Mouse (Mus musculus): Measurements from ENCODE around the gene Ehmt2. TPM values are rescaled to one million over a fixed set of nuclear protein-coding genes. Genes with fewer than 3 reads are reported as not detected.
A peak's percentile ranks its signal among the peaks of the same experiment; 100 is the strongest.

Gene Ehmt2
- polyA plus RNA-seq, 1 experiment from 2014 or later, result 17.7 TPM

- Histone ChIP-seq H3K9me3 (replicated peaks) (no peaks in the 10 kb centered on the region), H3K27me3 (0 out of 2 replicates have a peak, but pooled peaks cover 6% of the 10 kb centered on the region), H3K27ac (no peak overlapping the region), H3K4me2 (no peak overlapping the region), H3K4me1 (replicated peaks) (peaks cover 4% of the 10 kb centered on the region), H3K9ac (no peak overlapping the region), H3K36me3 (no peaks in the 10 kb centered on the region), H3K4me3 (replicated peaks) (no peak overlapping the region)
- no peak for ATAC-seq (ENCODE audit: low read depth)
- no peak for DNase-seq
- 43% methylated on average over 7 of the region's 7 CpGs for WGBS (ENCODE audit: insufficient replicate concordance)
These were observed 32.3 kb upstream of the Ehmt2 start for GRCm38 (mm10) chr17:34865981-34866380.

- DNase-seq, result no peak
- no peak overlapping the region for H3K4me2 ChIP-seq
- no peaks in the 10 kb centered on the region for H3K36me3 ChIP-seq
- no peaks in the 10 kb centered on the region; the same call in 1 of the 2 replicates for H3K27me3 ChIP-seq
- no peaks in the 10 kb centered on the region for H3K9me3 ChIP-seq (replicated peaks)
- ATAC-seq (ENCODE audit: low read depth), result no peak
- no peak overlapping the region for H3K9ac ChIP-seq
- H3K4me1 ChIP-seq (replicated peaks), result no peaks in the 10 kb centered on the region; the same call in 1 of the 2 replicates
- no peak overlapping the region for H3K4me3 ChIP-seq (replicated peaks)
- no peak overlapping the region for H3K27ac ChIP-seq
- 70% methylated on average over 6 of the region's 6 CpGs for WGBS (ENCODE audit: insufficient replicate concordance)
These were observed 23.9 kb upstream of the Ehmt2 start for GRCm38 (mm10) chr17:34874321-34874720.

- H3K4me1 ChIP-seq (replicated peaks), result peaks cover 21% of the 10 kb centered on the region
- DNase-seq (no peak), ATAC-seq (ENCODE audit: low read depth) (no peak)
- no peaks in the 10 kb centered on the region for H3K36me3 ChIP-seq
- H3K27me3 ChIP-seq, result no peaks in the 10 kb centered on the region
- WGBS (ENCODE audit: insufficient replicate concordance), result 57% methylated on average over 11 of the region's 11 CpGs
- H3K9me3 ChIP-seq (replicated peaks), result no peaks in the 10 kb centered on the region
- no peak within 1 kb of the TSS for H3K4me3 ChIP-seq (replicated peaks)
- no peak within 1 kb of the TSS for H3K27ac ChIP-seq
- H3K9ac ChIP-seq, result no peak within 1 kb of the TSS
- no peak within 1 kb of the TSS for H3K4me2 ChIP-seq
These were observed 18.9 kb upstream of the Ehmt2 start, which contains the start of gene Zbtb12 for GRCm38 (mm10) chr17:34879336-34879879. TSS of gene Zbtb12 (plus strand) at chr17:34879483.

- Histone ChIP-seq H3K4me2 (peak overlapping the region; percentile 59), H3K4me3 (replicated peaks) (peak overlapping the region; percentile 44), H3K27me3 (no peaks in the 10 kb centered on the region), H3K9me3 (replicated peaks) (no peaks in the 10 kb centered on the region), H3K9ac (no peak overlapping the region), H3K36me3 (no peaks in the 10 kb centered on the region), H3K4me1 (replicated peaks) (peaks cover 37% of the 10 kb centered on the region), H3K27ac (no peak overlapping the region)
- no peak for DNase-seq
- ATAC-seq (ENCODE audit: low read depth), result no peak
These were observed 17.1 kb upstream of the Ehmt2 start for GRCm38 (mm10) chr17:34881166-34881565.

GRCm38 (mm10) chr17:34881683-34882310 is 16.5 kb upstream of the Ehmt2 start, which contains the start of gene Gm20547:
TSS of gene Gm20547 (minus strand) at chr17:34882042.
- Histone ChIP-seq H3K27me3 (no peaks in the 10 kb centered on the region), H3K4me3 (replicated peaks) (peak within 1 kb of the TSS; percentile 44), H3K36me3 (no peaks in the 10 kb centered on the region), H3K4me2 (peak within 1 kb of the TSS; percentile 59), H3K9ac (peak within 1 kb of the TSS; percentile 36), H3K9me3 (replicated peaks) (no peaks in the 10 kb centered on the region), H3K4me1 (replicated peaks) (peaks cover 37% of the 10 kb centered on the region), H3K27ac (peak within 1 kb of the TSS; percentile 29; the same call in 1 of the 2 replicates)
- WGBS (ENCODE audit: insufficient replicate concordance), result 24% methylated on average over 15 of the region's 15 CpGs
- DNase-seq (no peak), ATAC-seq (ENCODE audit: low read depth) (peak; percentile 55; the same call in 1 of the 2 replicates)

GRCm38 (mm10) chr17:34883332-34883731 is 14.9 kb upstream of the Ehmt2 start:
- H3K27ac ChIP-seq, result no peak overlapping the region
- WGBS (ENCODE audit: insufficient replicate concordance), result 55% methylated on average over 3 of the region's 3 CpGs
- H3K36me3 ChIP-seq, result no peaks in the 10 kb centered on the region
- H3K9ac ChIP-seq, result no peak overlapping the region
- DNase-seq (no peak), ATAC-seq (ENCODE audit: low read depth) (no peak)
- peaks cover 37% of the 10 kb centered on the region for H3K4me1 ChIP-seq (replicated peaks)
- H3K27me3 ChIP-seq, result no peaks in the 10 kb centered on the region
- no peaks in the 10 kb centered on the region for H3K9me3 ChIP-seq (replicated peaks)
- no peak overlapping the region for H3K4me3 ChIP-seq (replicated peaks)
- no peak overlapping the region for H3K4me2 ChIP-seq

- DNase-seq, result no peak
These were observed 13.6 kb upstream of the Ehmt2 start for GRCm38 (mm10) chr17:34884704-34885103.

GRCm38 (mm10) chr17:34885615-34886014 is 12.7 kb upstream of the Ehmt2 start:
- Histone ChIP-seq H3K4me2 (no peak overlapping the region), H3K9me3 (replicated peaks) (no peaks in the 10 kb centered on the region), H3K4me3 (replicated peaks) (no peak overlapping the region), H3K27ac (no peak overlapping the region), H3K4me1 (replicated peaks) (peaks cover 37% of the 10 kb centered on the region), H3K9ac (no peak overlapping the region), H3K36me3 (no peaks in the 10 kb centered on the region), H3K27me3 (no peaks in the 10 kb centered on the region)
- ATAC-seq (ENCODE audit: low read depth) (no peak), DNase-seq (no peak)
- 70% methylated on average over 3 of the region's 3 CpGs for WGBS (ENCODE audit: insufficient replicate concordance)

More at GRCm38 (mm10) chr17:34884704-34885103, 13.6 kb upstream of the Ehmt2 start:
- 0 out of 2 replicates have a peak overlapping the region, but pooled peaks have one; percentile 2 for H3K4me2 ChIP-seq
- peak; percentile 40; the same call in 1 of the 2 replicates for ATAC-seq (ENCODE audit: low read depth)
- no peak overlapping the region for H3K27ac ChIP-seq
- H3K36me3 ChIP-seq, result no peaks in the 10 kb centered on the region
- peaks cover 37% of the 10 kb centered on the region for H3K4me1 ChIP-seq (replicated peaks)
- H3K4me3 ChIP-seq (replicated peaks), result no peak overlapping the region
- no peaks in the 10 kb centered on the region for H3K9me3 ChIP-seq (replicated peaks)
- H3K9ac ChIP-seq, result no peak overlapping the region
- no peaks in the 10 kb centered on the region for H3K27me3 ChIP-seq
- WGBS (ENCODE audit: insufficient replicate concordance), result 30% methylated on average over 6 of the region's 6 CpGs

GRCm38 (mm10) chr17:34887942-34888341 is 10.3 kb upstream of the Ehmt2 start:
- no peaks in the 10 kb centered on the region for H3K36me3 ChIP-seq
- no peaks in the 10 kb centered on the region for H3K9me3 ChIP-seq (replicated peaks)
- no peak for DNase-seq
- no peak for ATAC-seq (ENCODE audit: low read depth)
- H3K4me2 ChIP-seq, result no peak overlapping the region
- H3K4me1 ChIP-seq (replicated peaks), result peaks cover 32% of the 10 kb centered on the region
- 56% methylated on average over 5 of the region's 5 CpGs for WGBS (ENCODE audit: insufficient replicate concordance)
- H3K27ac ChIP-seq, result no peak overlapping the region
- H3K27me3 ChIP-seq, result no peaks in the 10 kb centered on the region
- H3K4me3 ChIP-seq (replicated peaks), result no peak overlapping the region
- no peak overlapping the region for H3K9ac ChIP-seq

GRCm38 (mm10) chr17:34890074-34890743 is 8.1 kb upstream of the Ehmt2 start:
- 79% methylated on average over 12 of the region's 12 CpGs for whole genome bisulfite sequencing (ENCODE audit: insufficient replicate concordance)
- DNase-seq, result no peak

GRCm38 (mm10) chr17:34891377-34891776 is 6.9 kb upstream of the Ehmt2 start:
- Histone ChIP-seq H3K36me3 (peaks cover 8% of the 10 kb centered on the region), H3K9ac (no peak overlapping the region), H3K27ac (no peak overlapping the region), H3K4me1 (replicated peaks) (peaks cover 37% of the 10 kb centered on the region), H3K4me3 (replicated peaks) (no peak overlapping the region), H3K4me2 (no peak overlapping the region), H3K9me3 (replicated peaks) (no peaks in the 10 kb centered on the region), H3K27me3 (no peaks in the 10 kb centered on the region)
- WGBS (ENCODE audit: insufficient replicate concordance), result 90% methylated on average over 2 of the region's 2 CpGs
- no peak for ATAC-seq (ENCODE audit: low read depth)
- no peak for DNase-seq

More at GRCm38 (mm10) chr17:34890074-34890743, 8.1 kb upstream of the Ehmt2 start:
- H3K9ac ChIP-seq, result no peak overlapping the region
- no peak overlapping the region for H3K4me3 ChIP-seq (replicated peaks)
- H3K9me3 ChIP-seq (replicated peaks), result no peaks in the 10 kb centered on the region
- H3K27ac ChIP-seq, result no peak overlapping the region
- no peaks in the 10 kb centered on the region for H3K36me3 ChIP-seq
- ATAC-seq (ENCODE audit: low read depth), result no peak
- no peak overlapping the region for H3K4me2 ChIP-seq
- H3K4me1 ChIP-seq (replicated peaks), result peaks cover 33% of the 10 kb centered on the region
- H3K27me3 ChIP-seq, result no peaks in the 10 kb centered on the region
